Comparison of ENCODE assay signal across 27 mouse cellular contexts in genomic region chr6:26015388-26015787, GRCm38 (mm10).
"Had no signal": no experiment of that assay in that cellular context is flagged by ENCODE, and none has a peak within 500 bp of the region (broad histone marks: within the 10 kb centered on the region; RNA-seq: fewer than 3 reads in every experiment).

No protein-coding gene starts in this region.

- H3K4me3 ChIP-seq: gastrocnemius, adult 2 months; heart, adult 2 months; heart, embryonic 13.5 days; heart, embryonic 15.5 days; hindbrain, embryonic 10.5 days; hindbrain, embryonic 12.5 days; intestine, embryonic 15.5 days; layer of hippocampus, adult 2 months; left cerebral cortex, adult 2 months; limb, embryonic 10.5 days; limb, embryonic 12.5 days; liver, embryonic 13.5 days had no signal

- DNase-seq: gastrocnemius, adult 2 months; gastrocnemius, postnatal 10 days; gastrocnemius, postnatal 25 days; heart, adult 2 months; heart, postnatal 14 days; heart, postnatal 4 days; kidney, adult 18-20 months; kidney, postnatal 10 days; kidney, postnatal 25 days; kidney, postnatal 4 days; liver; liver, embryonic 13.5 days had no signal

- H3K9me3 ChIP-seq: heart, embryonic 15.5 days; hindbrain, embryonic 12.5 days; intestine, embryonic 15.5 days; limb, embryonic 12.5 days; liver, embryonic 13.5 days had no signal

- H3K4me1 ChIP-seq: heart, embryonic 13.5 days; heart, embryonic 15.5 days; hindbrain, embryonic 10.5 days; hindbrain, embryonic 12.5 days; intestine, embryonic 15.5 days; limb, embryonic 10.5 days; limb, embryonic 12.5 days; liver, embryonic 13.5 days had no signal

- H3K36me3 ChIP-seq: heart, embryonic 13.5 days; heart, embryonic 15.5 days; hindbrain, embryonic 10.5 days; hindbrain, embryonic 12.5 days; intestine, embryonic 15.5 days; limb, embryonic 10.5 days; limb, embryonic 12.5 days; liver, embryonic 13.5 days had no signal

- H3K27ac ChIP-seq: gastrocnemius, adult 2 months; heart, adult 2 months; heart, embryonic 13.5 days; heart, embryonic 15.5 days; hindbrain, embryonic 10.5 days; hindbrain, embryonic 12.5 days; hindbrain, embryonic 14.5 days; intestine, embryonic 15.5 days; layer of hippocampus, adult 2 months; left cerebral cortex, adult 2 months; limb, embryonic 10.5 days; limb, embryonic 12.5 days; liver, embryonic 13.5 days had no signal

- H3K4me2 ChIP-seq: heart, embryonic 11.5 days; heart, embryonic 13.5 days; heart, embryonic 15.5 days; hindbrain, embryonic 12.5 days; hindbrain, embryonic 14.5 days; intestine, embryonic 15.5 days; limb, embryonic 12.5 days; liver, embryonic 11.5 days; liver, embryonic 13.5 days had no signal

- ATAC-seq: hindbrain, embryonic 16.5 days; inflammation-experienced regulatory T-cells, adult 6 months; intestine, embryonic 15.5 days; intestine, postnatal 0 days had no signal

- H3K27me3 ChIP-seq: heart, embryonic 13.5 days; heart, embryonic 15.5 days; hindbrain, embryonic 12.5 days; intestine, embryonic 15.5 days; limb, embryonic 12.5 days; liver, embryonic 13.5 days had no signal

- H3K9ac ChIP-seq: heart, embryonic 13.5 days; heart, embryonic 15.5 days; hindbrain, embryonic 12.5 days; hindbrain, embryonic 14.5 days; intestine, embryonic 15.5 days; limb, embryonic 12.5 days; liver, embryonic 13.5 days had no signal
